Mouse (Mus musculus) spleen, adult 2 months (tissue): ENCODE results near the gene Npr3.
"Not testable (repeated sequence)": the region's sequence is repeated elsewhere in the genome, so short reads cannot be mapped to it uniquely, and the experiment has no call there.

Source experiments
- CTCF ChIP-seq: fragments of 200-500 bp; IDR thresholded peaks from 2 replicates; pipeline ENCODE4 v1.5.1; 2011; ENCODE audit warnings: mild to moderate bottlenecking, inconsistent platforms; ENCODE audit not compliant: insufficient read depth, insufficient read length, insufficient replicate concordance; ENCODE audit errors: extremely low read depth
- POLR2A ChIP-seq: fragments of 200-500 bp; IDR thresholded peaks from 2 replicates; pipeline ENCODE4 v1.6.1; 2011; ENCODE audit warnings: low read depth, low read length, inconsistent platforms

DNA sequence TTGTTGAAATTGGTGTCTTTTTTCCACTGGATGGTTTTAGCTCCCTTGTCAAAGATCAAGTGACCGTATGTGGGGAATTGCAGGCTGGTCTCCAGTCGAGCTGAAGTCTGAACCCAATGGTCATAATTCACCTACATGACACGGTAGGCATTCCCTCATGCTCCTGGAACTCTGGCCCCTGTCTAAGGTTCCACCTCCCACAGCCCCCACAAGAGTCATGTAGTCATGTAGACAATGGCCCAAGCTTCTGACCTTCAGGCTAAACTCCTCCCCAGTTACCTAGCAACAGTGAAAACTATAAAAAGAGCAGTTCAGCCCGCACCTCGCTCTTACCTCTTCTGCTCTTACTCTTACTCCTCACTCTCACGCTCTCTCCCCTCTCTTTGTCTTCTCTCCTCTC lies 84.7 kb downstream of the Npr3 start:
- TF ChIP-seq CTCF, POLR2A: not testable (repeated sequence)
